Mouse (Mus musculus) myocyte (in vitro differentiated cells): ENCODE data around the gene Upk2. TPM values are rescaled to one million over a fixed set of nuclear protein-coding genes. Genes with fewer than 3 reads are reported as not detected.
"Not testable (repeated sequence)": the region's sequence is repeated elsewhere in the genome, so short reads cannot be mapped to it uniquely, and the experiment has no call there.

Experiments used
- H3K27me3 ChIP-seq: one replicate; pipeline ENCODE4 v1.6.1; 2011; ENCODE audit not compliant: control insufficient read depth, insufficient read depth, insufficient read length
- H3K36me3 ChIP-seq: one replicate; pipeline ENCODE4 v1.6.1; 2011; ENCODE audit not compliant: control insufficient read depth, insufficient read depth
- H3K4me2 ChIP-seq: one replicate; pipeline ENCODE4 v1.6.1; 2011; ENCODE audit warnings: low read depth, control low read depth
- H3K4me3 ChIP-seq: one replicate; pipeline ENCODE4 v1.5.1; 2011; ENCODE audit warnings: mild to moderate bottlenecking, control low read depth, moderate library complexity
- H3K79me2 ChIP-seq: one replicate; pipeline ENCODE4 v1.6.1; 2011; ENCODE audit not compliant: control insufficient read depth, insufficient read depth
- H3ac ChIP-seq: one replicate; pipeline ENCODE4 v1.6.1; 2011; ENCODE audit not compliant: control insufficient read depth, insufficient read length
- CEBPB ChIP-seq: IDR thresholded peaks from 2 replicates; pipeline ENCODE4 v1.6.1; 2011; ENCODE audit warnings: mild to moderate bottlenecking, moderate library complexity; ENCODE audit not compliant: poor library complexity, insufficient read depth, severe bottlenecking
- E2F4 ChIP-seq: IDR thresholded peaks from one replicate; pipeline ENCODE4 v1.6.1; 2011; ENCODE audit warnings: mild to moderate bottlenecking, control low read depth, moderate library complexity; ENCODE audit not compliant: insufficient read depth
- MAX ChIP-seq: IDR thresholded peaks from one replicate; pipeline ENCODE4 v1.6.1; 2011; ENCODE audit warnings: low read depth, mild to moderate bottlenecking, control low read depth
- MYOD1 ChIP-seq, 3 experiments: IDR thresholded peaks; one replicate each; pipeline ENCODE4 v1.6.1; 2011; ENCODE audit warnings: control low read depth in 2 of 3, low read depth in 2 of 3, mild to moderate bottlenecking in 2 of 3, moderate library complexity in 1 of 3; ENCODE audit not compliant: insufficient read length in 2 of 3, control insufficient read depth in 1 of 3
- MYOG ChIP-seq, 3 experiments: IDR thresholded peaks; one replicate each; pipeline ENCODE4 v1.6.1; 2011; ENCODE audit warnings: control low read depth in 2 of 3, low read depth in 2 of 3, mild to moderate bottlenecking in 2 of 3; ENCODE audit not compliant: insufficient read length in 2 of 3, control insufficient read depth in 1 of 3, insufficient read depth in 1 of 3
- POLR2A ChIP-seq: IDR thresholded peaks from one replicate; pipeline ENCODE4 v1.6.1; 2011; ENCODE audit warnings: low read depth, mild to moderate bottlenecking, control low read depth, moderate library complexity; ENCODE audit not compliant: insufficient read length
- POLR2AphosphoS2 ChIP-seq: IDR thresholded peaks from one replicate; pipeline ENCODE4 v1.6.1; 2011; ENCODE audit warnings: low read depth, control low read depth; ENCODE audit not compliant: insufficient read length
- REST ChIP-seq: IDR thresholded peaks from one replicate; pipeline ENCODE4 v1.6.1; 2011; ENCODE audit warnings: mild to moderate bottlenecking, control low read depth, moderate library complexity; ENCODE audit not compliant: insufficient read depth, insufficient read length
- SRF ChIP-seq: IDR thresholded peaks from one replicate; pipeline ENCODE4 v1.6.1; 2011; ENCODE audit warnings: low read depth; ENCODE audit not compliant: control insufficient read depth, insufficient read length
- TCF12 ChIP-seq: IDR thresholded peaks from one replicate; pipeline ENCODE4 v1.6.1; 2011; ENCODE audit warnings: mild to moderate bottlenecking, control low read depth; ENCODE audit not compliant: poor library complexity, insufficient read depth, severe bottlenecking
- TCF3 ChIP-seq: IDR thresholded peaks from one replicate; pipeline ENCODE4 v1.6.1; 2011; ENCODE audit warnings: low read depth, control low read depth; ENCODE audit not compliant: insufficient read length
- USF1 ChIP-seq: IDR thresholded peaks from one replicate; pipeline ENCODE4 v1.6.1; 2011; ENCODE audit warnings: low read depth, mild to moderate bottlenecking, control low read depth, moderate library complexity
- polyA plus RNA-seq: library from polyadenylated mRNA; unstranded; fragments of >200 nt; fragmentation: generic; extraction: Trizol; gene quantifications from one replicate; pipeline ENCODE4 v1.2.1, GENCODE M21; 2012; ENCODE audit warnings: missing spikeins

Gene Upk2
- polyA plus RNA-seq, 1 experiment, result not detected

- Histone ChIP-seq H3ac (no peak within 1 kb of the TSS), H3K4me2 (no peak within 1 kb of the TSS), H3K36me3 (no peaks in the 10 kb centered on the region), H3K4me3 (no peak within 1 kb of the TSS), H3K27me3 (no peaks in the 10 kb centered on the region), H3K79me2 (no peaks in the 10 kb centered on the region)
- no peak for TF ChIP-seq SRF
- no peak for TF ChIP-seq E2F4
- TF ChIP-seq MAX, result no peak
- no peak for TF ChIP-seq POLR2A
- TF ChIP-seq MYOD1 (IDR thresholded peaks at IDR 0.05; ENCODE audit: control insufficient read depth in 1 of 3, insufficient read length in 2 of 3, low read depth in 2 of 3), result no peak
- TF ChIP-seq USF1, result no peak
- TF ChIP-seq REST, result no peak
- TF ChIP-seq POLR2AphosphoS2, result no peak
- no peak for TF ChIP-seq TCF3
- TF ChIP-seq CEBPB, result no peak
Observed at GRCm38 (mm10) chr9:44440961-44441360, 13.8 kb downstream of the Upk2 start, which contains the start of gene Foxr1. TSS of gene Foxr1 (minus strand) at chr9:44441136.

GRCm38 (mm10) chr9:44435747-44436146 is 19.0 kb downstream of the Upk2 start:
- H3ac ChIP-seq, result no peak overlapping the region
- H3K79me2 ChIP-seq, result no peaks in the 10 kb centered on the region
- H3K4me3 ChIP-seq, result no peak overlapping the region
- H3K36me3 ChIP-seq, result no peaks in the 10 kb centered on the region
- H3K4me2 ChIP-seq, result no peak overlapping the region
- no peaks in the 10 kb centered on the region for H3K27me3 ChIP-seq
- no peak for TF ChIP-seq TCF12
- no peak for TF ChIP-seq USF1
- no peak for TF ChIP-seq MYOD1 (IDR thresholded peaks at IDR 0.05; ENCODE audit: control insufficient read depth in 1 of 3, insufficient read length in 2 of 3, low read depth in 2 of 3)
- TF ChIP-seq CEBPB, result no peak
- no peak for TF ChIP-seq MYOG (IDR thresholded peaks at IDR 0.05; ENCODE audit: control insufficient read depth in 1 of 3, insufficient read depth in 1 of 3, insufficient read length in 2 of 3, low read depth in 2 of 3)

- no peaks in the 10 kb centered on the region for H3K27me3 ChIP-seq
- no peak overlapping the region for H3K4me3 ChIP-seq
- H3K36me3 ChIP-seq, result no peaks in the 10 kb centered on the region
- no peak for TF ChIP-seq USF1
- TF ChIP-seq TCF3, result no peak
- TF ChIP-seq TCF12, result no peak
- no peak for TF ChIP-seq MYOD1 (IDR thresholded peaks at IDR 0.05; ENCODE audit: control insufficient read depth in 1 of 3, insufficient read length in 2 of 3, low read depth in 2 of 3)
- H3K79me2 ChIP-seq, result no peaks in the 10 kb centered on the region
- no peak overlapping the region for H3ac ChIP-seq
- H3K4me2 ChIP-seq, result no peak overlapping the region
Observed at GRCm38 (mm10) chr9:44432577-44433185, 22.1 kb downstream of the Upk2 start.

- Histone ChIP-seq H3K27me3 (no peaks in the 10 kb centered on the region), H3K4me3 (no peak overlapping the region), H3K4me2 (no peak overlapping the region), H3K36me3 (no peaks in the 10 kb centered on the region), H3ac (no peak overlapping the region), H3K79me2 (no peaks in the 10 kb centered on the region)
- TF ChIP-seq MYOG (IDR thresholded peaks at IDR 0.05; ENCODE audit: control insufficient read depth in 1 of 3, insufficient read depth in 1 of 3, insufficient read length in 2 of 3, low read depth in 2 of 3) (no peak), POLR2A (no peak), POLR2AphosphoS2 (no peak), SRF (no peak), CEBPB (no peak), E2F4 (no peak), USF1 (no peak), MYOD1 (IDR thresholded peaks at IDR 0.05; ENCODE audit: control insufficient read depth in 1 of 3, insufficient read length in 2 of 3, low read depth in 2 of 3) (no peak), TCF3 (no peak), MAX (no peak), TCF12 (no peak), REST (no peak)
Observed at GRCm38 (mm10) chr9:44423576-44423975, 31.2 kb downstream of the Upk2 start.

- no peak overlapping the region for H3K4me2 ChIP-seq
- no peak overlapping the region for H3K4me3 ChIP-seq
- no peak overlapping the region for H3ac ChIP-seq
- peaks cover 7% of the 10 kb centered on the region for H3K79me2 ChIP-seq
- TF ChIP-seq SRF (no peak), MYOG (IDR thresholded peaks at IDR 0.05; ENCODE audit: control insufficient read depth in 1 of 3, insufficient read depth in 1 of 3, insufficient read length in 2 of 3, low read depth in 2 of 3) (no peak), MAX (no peak), TCF12 (no peak), E2F4 (no peak), TCF3 (no peak), POLR2A (no peak)
- no peaks in the 10 kb centered on the region for H3K27me3 ChIP-seq
- H3K36me3 ChIP-seq, result peaks cover 4% of the 10 kb centered on the region
Observed at GRCm38 (mm10) chr9:44420280-44420898, 34.4 kb downstream of the Upk2 start.

- H3K27me3 ChIP-seq, H3ac ChIP-seq, H3K4me2 ChIP-seq, H3K4me3 ChIP-seq, H3K36me3 ChIP-seq, H3K79me2 ChIP-seq: not testable (repeated sequence)
Observed at GRCm38 (mm10) chr9:44419730-44420129, 35.0 kb downstream of the Upk2 start.
